14 mouse cellular contexts compared by ENCODE assay signal in genomic region chr10:80242088-80242487, GRCm38 (mm10). TPM values are rescaled to one million over a fixed set of nuclear protein-coding genes. Genes with fewer than 3 reads are reported as not detected.
A peak's percentile ranks its signal among the peaks of the same experiment; 100 is the strongest.
DNase-seq lines count a peak whose midpoint lies in the region; ATAC-seq lines count a peak whose summit lies in the region.
"Had no signal": no experiment of that assay in that cellular context is flagged by ENCODE, and none has a peak within 500 bp of the region (broad histone marks: within the 10 kb centered on the region; RNA-seq: fewer than 3 reads in every experiment).

No protein-coding gene starts in this region.

- H3K27ac ChIP-seq in forebrain, embryonic 12.5 days, result 0 out of 2 replicates have a peak overlapping the region, but pooled peaks have one; percentile 50
- no peak overlapping the region for H3K27ac ChIP-seq in forebrain, embryonic 16.5 days (ENCODE audit: low read length)
- H3K27ac ChIP-seq in hindbrain, embryonic 15.5 days (replicated peaks), result no peak overlapping the region
- no peak overlapping the region for H3K27ac ChIP-seq in hindbrain, embryonic 10.5 days
- H3K27ac ChIP-seq in midbrain, embryonic 11.5 days (ENCODE audit: low read depth, low read length), result 0 out of 2 replicates have a peak overlapping the region, but pooled peaks have one; percentile 26
- H3K27ac ChIP-seq: liver, embryonic 13.5 days; macrophage; neural tube, embryonic 12.5 days had no signal

- H3K4me2 ChIP-seq in forebrain, embryonic 12.5 days, result no peak overlapping the region
- no peak overlapping the region for H3K4me2 ChIP-seq in forebrain, embryonic 16.5 days (ENCODE audit: low read length)
- H3K4me2 ChIP-seq in hindbrain, embryonic 15.5 days, result no peak overlapping the region
- no peak overlapping the region for H3K4me2 ChIP-seq in midbrain, embryonic 11.5 days
- H3K4me2 ChIP-seq: liver, embryonic 13.5 days; neural tube, embryonic 12.5 days had no signal

- H3K36me3 ChIP-seq in forebrain, embryonic 12.5 days (replicated peaks), result peaks cover 77% of the 10 kb centered on the region
- peaks cover 33% of the 10 kb centered on the region for H3K36me3 ChIP-seq in forebrain, embryonic 16.5 days (ENCODE audit: control insufficient read depth, insufficient read depth)
- peaks cover 62% of the 10 kb centered on the region for H3K36me3 ChIP-seq in hindbrain, embryonic 15.5 days
- peaks cover 77% of the 10 kb centered on the region for H3K36me3 ChIP-seq in hindbrain, embryonic 10.5 days
- peaks cover 47% of the 10 kb centered on the region for H3K36me3 ChIP-seq in midbrain, embryonic 11.5 days (ENCODE audit: control insufficient read depth, insufficient read depth, low read length)

- H3K4me3 ChIP-seq in forebrain, embryonic 12.5 days (replicated peaks), result no peak overlapping the region
- no peak overlapping the region for H3K4me3 ChIP-seq in forebrain, embryonic 16.5 days (replicated peaks; ENCODE audit: low read length)
- H3K4me3 ChIP-seq in hindbrain, embryonic 15.5 days, result no peak overlapping the region
- no peak overlapping the region for H3K4me3 ChIP-seq in hindbrain, embryonic 10.5 days
- no peak overlapping the region for H3K4me3 ChIP-seq in midbrain, embryonic 11.5 days (ENCODE audit: low read depth, low read length)
- H3K4me3 ChIP-seq: liver, embryonic 13.5 days; neural tube, embryonic 12.5 days had no signal

- no peak for DNase-seq in hindbrain, embryonic 10.5 days (ENCODE audit: low spot score)
- DNase-seq in cerebellum, postnatal 14 days, result peak; percentile 71 to 75
- no peak for DNase-seq in midbrain, embryonic 11.5 days (ENCODE audit: low spot score, missing footprints)
- no peak for DNase-seq in frontal cortex, adult 2 months (ENCODE audit: extremely low spot score in 1 of 2, low spot score in 1 of 2)
- no peak for DNase-seq in embryo, embryonic 11 days
- DNase-seq: adrenal gland, adult 8-10 months; kidney, postnatal 10 days; liver, embryonic 13.5 days; right cerebral cortex, postnatal 25 days had no signal

- 69% methylated on average over 9 of the region's 9 CpGs for WGBS in forebrain, embryonic 12.5 days
- 26% methylated on average over 9 of the region's 9 CpGs for WGBS in forebrain, embryonic 16.5 days
- WGBS in hindbrain, embryonic 15.5 days, result 73% methylated on average over 9 of the region's 9 CpGs
- WGBS in hindbrain, embryonic 10.5 days, result 89% methylated on average over 9 of the region's 9 CpGs
- 49% methylated on average over 9 of the region's 9 CpGs for WGBS in midbrain, embryonic 11.5 days

- H3K27me3 ChIP-seq in forebrain, embryonic 12.5 days, result no peaks in the 10 kb centered on the region
- H3K27me3 ChIP-seq in forebrain, embryonic 16.5 days (replicated peaks; ENCODE audit: control insufficient read depth, insufficient read depth, low read length), result no peaks in the 10 kb centered on the region
- no peaks in the 10 kb centered on the region for H3K27me3 ChIP-seq in hindbrain, embryonic 15.5 days
- no peaks in the 10 kb centered on the region for H3K27me3 ChIP-seq in hindbrain, embryonic 10.5 days (ENCODE audit: insufficient read depth, poor library complexity, severe bottlenecking)
- H3K27me3 ChIP-seq in midbrain, embryonic 11.5 days (ENCODE audit: control insufficient read depth, insufficient read depth, low read length), result no peaks in the 10 kb centered on the region
- H3K27me3 ChIP-seq: liver, embryonic 13.5 days; neural tube, embryonic 12.5 days had no signal

- peaks cover 17% of the 10 kb centered on the region for H3K4me1 ChIP-seq in forebrain, embryonic 12.5 days
- peaks cover 11% of the 10 kb centered on the region for H3K4me1 ChIP-seq in forebrain, embryonic 16.5 days (replicated peaks; ENCODE audit: control insufficient read depth, insufficient read depth, low read length)
- H3K4me1 ChIP-seq in hindbrain, embryonic 15.5 days (replicated peaks), result peaks cover 10% of the 10 kb centered on the region
- peaks cover 22% of the 10 kb centered on the region for H3K4me1 ChIP-seq in hindbrain, embryonic 10.5 days (replicated peaks)
- H3K4me1 ChIP-seq in midbrain, embryonic 11.5 days (ENCODE audit: control insufficient read depth, insufficient read depth, low read length), result peaks cover 11% of the 10 kb centered on the region

- H3K9me3 ChIP-seq in forebrain, embryonic 12.5 days, result no peaks in the 10 kb centered on the region
- no peaks in the 10 kb centered on the region for H3K9me3 ChIP-seq in forebrain, embryonic 16.5 days (ENCODE audit: control insufficient read depth, low read length)
- no peaks in the 10 kb centered on the region for H3K9me3 ChIP-seq in hindbrain, embryonic 15.5 days
- no peaks in the 10 kb centered on the region for H3K9me3 ChIP-seq in hindbrain, embryonic 10.5 days
- no peaks in the 10 kb centered on the region for H3K9me3 ChIP-seq in midbrain, embryonic 11.5 days (ENCODE audit: control insufficient read depth, low read length)
- H3K9me3 ChIP-seq: liver, embryonic 13.5 days; neural tube, embryonic 12.5 days had no signal

- H3K9ac ChIP-seq in forebrain, embryonic 12.5 days, result no peak overlapping the region
- no peak overlapping the region for H3K9ac ChIP-seq in forebrain, embryonic 16.5 days (replicated peaks; ENCODE audit: low read depth, low read length)
- peak overlapping the region; percentile 17; the same call in 1 of the 2 replicates for H3K9ac ChIP-seq in hindbrain, embryonic 15.5 days
- H3K9ac ChIP-seq in midbrain, embryonic 11.5 days (ENCODE audit: low read length), result no peak overlapping the region
- H3K9ac ChIP-seq: liver, embryonic 13.5 days; neural tube, embryonic 12.5 days had no signal

- no peak for ATAC-seq in forebrain, embryonic 12.5 days (ENCODE audit: low FRiP score)
- no peak for ATAC-seq in forebrain, embryonic 16.5 days
- no peak for ATAC-seq in hindbrain, embryonic 15.5 days (ENCODE audit: low FRiP score, low read depth)
- ATAC-seq in midbrain, embryonic 11.5 days (ENCODE audit: low FRiP score), result peak; percentile 31; the same call in 1 of the 2 replicates

RNA-seq across cellular contexts. Expression of gene Ndufs7, which starts 6.8 kb away (rescaled TPM):
- 201 and 216 TPM in 2 replicates for polyA plus RNA-seq in forebrain, embryonic 12.5 days (2016; fragmentation: Nextera tagmentation; extraction: Ambion mirVana)
- polyA plus RNA-seq in forebrain, embryonic 16.5 days (2015; fragmentation: Nextera tagmentation; extraction: Ambion mirVana), result 236 and 272 TPM in 2 replicates
- polyA plus RNA-seq in hindbrain, embryonic 15.5 days (2015; fragmentation: Nextera tagmentation; extraction: Ambion mirVana), result 311 and 321 TPM in 2 replicates
- 303 and 313 TPM in 2 replicates for polyA plus RNA-seq in hindbrain, embryonic 10.5 days (2016; fragmentation: Nextera tagmentation; extraction: Ambion mirVana)
- polyA plus RNA-seq in midbrain, embryonic 11.5 days (2014; fragmentation: Nextera tagmentation; extraction: Ambion mirVana), result 209 and 229 TPM in 2 replicates
- 380 and 448 TPM in 2 replicates for polyA plus RNA-seq in frontal cortex, adult 2 months (2012; rRNA removed)

RNA-seq across cellular contexts. Expression of gene Mum1, which starts 15.9 kb away (rescaled TPM):
- polyA plus RNA-seq in forebrain, embryonic 12.5 days (2016; fragmentation: Nextera tagmentation; extraction: Ambion mirVana), result 55.5 and 58.4 TPM in 2 replicates
- polyA plus RNA-seq in forebrain, embryonic 16.5 days (2015; fragmentation: Nextera tagmentation; extraction: Ambion mirVana), result 49.0 and 55.4 TPM in 2 replicates
- 36.5 and 38.6 TPM in 2 replicates for polyA plus RNA-seq in hindbrain, embryonic 15.5 days (2015; fragmentation: Nextera tagmentation; extraction: Ambion mirVana)
- 63.6 and 102 TPM in 2 replicates for polyA plus RNA-seq in hindbrain, embryonic 10.5 days (2016; fragmentation: Nextera tagmentation; extraction: Ambion mirVana)
- 134 and 142 TPM in 2 replicates for polyA plus RNA-seq in midbrain, embryonic 11.5 days (2014; fragmentation: Nextera tagmentation; extraction: Ambion mirVana)
- 32.4 and 37.9 TPM in 2 replicates for polyA plus RNA-seq in frontal cortex, adult 2 months (2012; rRNA removed)

RNA-seq across cellular contexts. Expression of gene Gamt, which starts 18.7 kb away (rescaled TPM):
- 15.9 and 19.0 TPM in 2 replicates for polyA plus RNA-seq in forebrain, embryonic 12.5 days (2016; fragmentation: Nextera tagmentation; extraction: Ambion mirVana)
- 22.7 and 24.6 TPM in 2 replicates for polyA plus RNA-seq in forebrain, embryonic 16.5 days (2015; fragmentation: Nextera tagmentation; extraction: Ambion mirVana)
- 24.6 and 28.1 TPM in 2 replicates for polyA plus RNA-seq in hindbrain, embryonic 15.5 days (2015; fragmentation: Nextera tagmentation; extraction: Ambion mirVana)
- polyA plus RNA-seq in hindbrain, embryonic 10.5 days (2016; fragmentation: Nextera tagmentation; extraction: Ambion mirVana), result 38.3 and 45.1 TPM in 2 replicates
- 24.6 and 28.9 TPM in 2 replicates for polyA plus RNA-seq in midbrain, embryonic 11.5 days (2014; fragmentation: Nextera tagmentation; extraction: Ambion mirVana)
- 29.1 and 31.9 TPM in 2 replicates for polyA plus RNA-seq in frontal cortex, adult 2 months (2012; rRNA removed)

RNA-seq across cellular contexts. Expression of gene Dazap1, which starts 19.2 kb away (rescaled TPM):
- polyA plus RNA-seq in forebrain, embryonic 12.5 days (2016; fragmentation: Nextera tagmentation; extraction: Ambion mirVana), result 65.1 and 69.7 TPM in 2 replicates
- 61.3 and 61.8 TPM in 2 replicates for polyA plus RNA-seq in forebrain, embryonic 16.5 days (2015; fragmentation: Nextera tagmentation; extraction: Ambion mirVana)
- 46.9 and 51.3 TPM in 2 replicates for polyA plus RNA-seq in hindbrain, embryonic 15.5 days (2015; fragmentation: Nextera tagmentation; extraction: Ambion mirVana)
- polyA plus RNA-seq in hindbrain, embryonic 10.5 days (2016; fragmentation: Nextera tagmentation; extraction: Ambion mirVana), result 51.0 and 51.2 TPM in 2 replicates
- 37.8 and 42.6 TPM in 2 replicates for polyA plus RNA-seq in midbrain, embryonic 11.5 days (2014; fragmentation: Nextera tagmentation; extraction: Ambion mirVana)
- 76.6 and 86.3 TPM in 2 replicates for polyA plus RNA-seq in frontal cortex, adult 2 months (2012; rRNA removed)

RNA-seq across cellular contexts. Expression of gene Rps15, which starts 50.2 kb away (rescaled TPM):
- 708 and 760 TPM in 2 replicates for polyA plus RNA-seq in forebrain, embryonic 12.5 days (2016; fragmentation: Nextera tagmentation; extraction: Ambion mirVana)
- polyA plus RNA-seq in forebrain, embryonic 16.5 days (2015; fragmentation: Nextera tagmentation; extraction: Ambion mirVana), result 531 and 538 TPM in 2 replicates
- polyA plus RNA-seq in hindbrain, embryonic 15.5 days (2015; fragmentation: Nextera tagmentation; extraction: Ambion mirVana), result 551 and 587 TPM in 2 replicates
- polyA plus RNA-seq in hindbrain, embryonic 10.5 days (2016; fragmentation: Nextera tagmentation; extraction: Ambion mirVana), result 971 and 1,039 TPM in 2 replicates
- polyA plus RNA-seq in midbrain, embryonic 11.5 days (2014; fragmentation: Nextera tagmentation; extraction: Ambion mirVana), result 752 and 845 TPM in 2 replicates
- polyA plus RNA-seq in frontal cortex, adult 2 months (2012; rRNA removed), result 2,217 and 2,507 TPM in 2 replicates

Comparison
In these comparisons a context has a peak if more than half of its experiments do, and no peak if none do; other contexts are left out.
1. H3K27ac ChIP-seq: peak in forebrain, embryonic 12.5 days (single experiment) and midbrain, embryonic 11.5 days (single experiment); none in forebrain, embryonic 16.5 days (single experiment), hindbrain, embryonic 15.5 days (single experiment) and hindbrain, embryonic 10.5 days (single experiment).
2. DNase-seq: peak in cerebellum, postnatal 14 days (2 of 2); none in hindbrain, embryonic 10.5 days (single experiment), midbrain, embryonic 11.5 days (single experiment), frontal cortex, adult 2 months (0 of 2) and embryo, embryonic 11 days (single experiment).